Mouse (Mus musculus): Measurements from ENCODE around the gene Dvl1. TPM values are rescaled to one million over a fixed set of nuclear protein-coding genes. Genes with fewer than 3 reads are reported as not detected.

The Dvl1 gene
- polyA plus RNA-seq, 1 experiment, result 46.6 TPM

- Histone ChIP-seq H3K4me3 (ENCODE audit: insufficient read depth, poor library complexity, severe bottlenecking) (peak overlapping the region; percentile 85), H3K79me2 (ENCODE audit: control insufficient read depth, insufficient read depth) (peaks cover 73% of the 10 kb centered on the region), H3K36me3 (ENCODE audit: control insufficient read depth, insufficient read depth) (peaks cover 30% of the 10 kb centered on the region), H3K27me3 (ENCODE audit: control insufficient read depth, insufficient read depth, insufficient read length) (no peaks in the 10 kb centered on the region), H3ac (ENCODE audit: control insufficient read depth, insufficient read length, low read depth) (peak overlapping the region; percentile 25), H3K79me3 (ENCODE audit: low read depth) (peaks cover 45% of the 10 kb centered on the region)
- TF ChIP-seq CTCF (IDR thresholded peaks at IDR 0.05; ENCODE audit: control insufficient read depth, insufficient read depth, insufficient read length) (no peak), MYOG (IDR thresholded peaks at IDR 0.05; ENCODE audit: control insufficient read depth, extremely low read depth, insufficient read length) (no peak), USF1 (IDR thresholded peaks at IDR 0.05; ENCODE audit: low read depth) (no peak), MAX (IDR thresholded peaks at IDR 0.05) (no peak), CEBPB (IDR thresholded peaks at IDR 0.05; ENCODE audit: low read depth) (no peak), MYOD1 (IDR thresholded peaks at IDR 0.05; ENCODE audit: control insufficient read depth, insufficient read length, low read depth) (no peak), FOSL1 (IDR thresholded peaks at IDR 0.05; ENCODE audit: insufficient read depth, low read length, poor library complexity, severe bottlenecking) (no peak)
Measured at GRCm38 (mm10) chr4:155893212-155893690, 46.0 kb downstream of the Dvl1 start.

- Histone ChIP-seq H3K27me3 (ENCODE audit: control insufficient read depth, insufficient read depth, insufficient read length) (no peaks in the 10 kb centered on the region), H3ac (ENCODE audit: control insufficient read depth, insufficient read length, low read depth) (peak overlapping the region; percentile 55), H3K79me3 (ENCODE audit: low read depth) (peaks cover 45% of the 10 kb centered on the region), H3K36me3 (ENCODE audit: control insufficient read depth, insufficient read depth) (peaks cover 22% of the 10 kb centered on the region), H3K79me2 (ENCODE audit: control insufficient read depth, insufficient read depth) (peaks cover 70% of the 10 kb centered on the region), H3K4me3 (ENCODE audit: insufficient read depth, poor library complexity, severe bottlenecking) (peak overlapping the region; percentile 21)
- TF ChIP-seq MYOD1 (IDR thresholded peaks at IDR 0.05; ENCODE audit: control insufficient read depth, insufficient read length, low read depth), result peak; percentile 54
- no peak for TF ChIP-seq FOSL1 (IDR thresholded peaks at IDR 0.05; ENCODE audit: insufficient read depth, low read length, poor library complexity, severe bottlenecking)
- no peak for TF ChIP-seq CEBPB (IDR thresholded peaks at IDR 0.05; ENCODE audit: low read depth)
Measured at GRCm38 (mm10) chr4:155894311-155894881, 47.2 kb downstream of the Dvl1 start.

DNA sequence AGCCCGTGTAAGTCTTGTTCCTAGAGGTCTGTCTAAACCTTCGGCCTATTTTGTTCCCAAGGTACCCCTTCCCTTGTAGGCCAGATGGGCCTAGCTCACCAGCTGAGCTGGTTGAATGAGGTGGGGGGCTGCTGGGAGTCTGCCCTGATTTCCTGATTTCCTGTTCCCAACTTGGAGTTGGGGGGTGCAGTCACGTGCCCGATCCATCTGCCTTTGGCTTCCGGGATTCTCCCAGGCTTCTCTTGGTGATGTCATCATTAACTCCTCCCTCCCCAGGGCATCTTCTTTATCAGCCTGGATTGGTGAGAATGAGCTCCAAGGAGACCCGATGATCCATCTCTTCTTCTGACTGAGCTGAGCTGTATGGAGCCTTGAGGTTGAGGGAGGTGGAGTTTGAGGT lies 48.0 kb downstream of the Dvl1 start:
- peaks cover 61% of the 10 kb centered on the region for H3K79me2 ChIP-seq (ENCODE audit: control insufficient read depth, insufficient read depth)
- no peak overlapping the region for H3ac ChIP-seq (ENCODE audit: control insufficient read depth, insufficient read length, low read depth)
- H3K27me3 ChIP-seq (ENCODE audit: control insufficient read depth, insufficient read depth, insufficient read length), result no peaks in the 10 kb centered on the region
- peaks cover 45% of the 10 kb centered on the region for H3K79me3 ChIP-seq (ENCODE audit: low read depth)
- TF ChIP-seq MYOG (IDR thresholded peaks at IDR 0.05; ENCODE audit: control insufficient read depth, extremely low read depth, insufficient read length), result no peak
- peak; percentile 90 for TF ChIP-seq USF1 (IDR thresholded peaks at IDR 0.05; ENCODE audit: low read depth)
- no peak for TF ChIP-seq MAX (IDR thresholded peaks at IDR 0.05)
- H3K4me3 ChIP-seq (ENCODE audit: insufficient read depth, poor library complexity, severe bottlenecking), result no peak overlapping the region
- H3K36me3 ChIP-seq (ENCODE audit: control insufficient read depth, insufficient read depth), result peaks cover 21% of the 10 kb centered on the region

DNA sequence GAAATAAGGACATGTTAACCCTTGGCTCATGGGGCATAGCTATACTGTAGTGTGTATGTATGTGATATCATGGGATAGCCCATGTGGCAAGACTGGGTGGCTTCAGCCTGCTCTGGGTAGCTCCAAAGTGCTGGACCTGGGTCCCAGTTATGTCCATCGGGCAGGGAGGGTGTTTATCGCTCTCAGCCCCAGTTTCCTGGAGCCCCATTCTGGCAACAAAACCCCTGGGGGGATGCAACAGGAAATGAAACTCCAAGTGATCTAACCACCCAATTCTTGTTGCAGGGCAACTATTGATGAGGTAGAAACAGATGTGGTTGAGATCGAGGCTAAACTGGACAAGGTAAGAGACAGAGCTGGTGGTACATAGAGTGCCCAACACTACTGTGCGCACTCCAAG lies 48.6 kb downstream of the Dvl1 start:
- Histone ChIP-seq H3ac (ENCODE audit: control insufficient read depth, insufficient read length, low read depth) (no peak overlapping the region), H3K79me2 (ENCODE audit: control insufficient read depth, insufficient read depth) (peaks cover 55% of the 10 kb centered on the region), H3K27me3 (ENCODE audit: control insufficient read depth, insufficient read depth, insufficient read length) (no peaks in the 10 kb centered on the region), H3K4me3 (ENCODE audit: insufficient read depth, poor library complexity, severe bottlenecking) (no peak overlapping the region), H3K79me3 (ENCODE audit: low read depth) (peaks cover 41% of the 10 kb centered on the region), H3K36me3 (ENCODE audit: control insufficient read depth, insufficient read depth) (peaks cover 21% of the 10 kb centered on the region)
- TF ChIP-seq CEBPB (IDR thresholded peaks at IDR 0.05; ENCODE audit: low read depth) (no peak), MYOD1 (IDR thresholded peaks at IDR 0.05; ENCODE audit: control insufficient read depth, insufficient read length, low read depth) (no peak), MYOG (IDR thresholded peaks at IDR 0.05; ENCODE audit: control insufficient read depth, extremely low read depth, insufficient read length) (no peak), USF1 (IDR thresholded peaks at IDR 0.05; ENCODE audit: low read depth) (no peak), CTCF (IDR thresholded peaks at IDR 0.05; ENCODE audit: control insufficient read depth, insufficient read depth, insufficient read length) (no peak), MAX (IDR thresholded peaks at IDR 0.05) (no peak), FOSL1 (IDR thresholded peaks at IDR 0.05; ENCODE audit: insufficient read depth, low read length, poor library complexity, severe bottlenecking) (no peak)

- peaks cover 49% of the 10 kb centered on the region for H3K79me2 ChIP-seq (ENCODE audit: control insufficient read depth, insufficient read depth)
- no peak overlapping the region for H3ac ChIP-seq (ENCODE audit: control insufficient read depth, insufficient read length, low read depth)
- H3K36me3 ChIP-seq (ENCODE audit: control insufficient read depth, insufficient read depth), result peaks cover 27% of the 10 kb centered on the region
- TF ChIP-seq USF1 (IDR thresholded peaks at IDR 0.05; ENCODE audit: low read depth) (no peak), MAX (IDR thresholded peaks at IDR 0.05) (no peak), FOSL1 (IDR thresholded peaks at IDR 0.05; ENCODE audit: insufficient read depth, low read length, poor library complexity, severe bottlenecking) (no peak), MYOD1 (IDR thresholded peaks at IDR 0.05; ENCODE audit: control insufficient read depth, insufficient read length, low read depth) (no peak), CTCF (IDR thresholded peaks at IDR 0.05; ENCODE audit: control insufficient read depth, insufficient read depth, insufficient read length) (no peak), CEBPB (IDR thresholded peaks at IDR 0.05; ENCODE audit: low read depth) (no peak), MYOG (IDR thresholded peaks at IDR 0.05; ENCODE audit: control insufficient read depth, extremely low read depth, insufficient read length) (no peak)
- no peaks in the 10 kb centered on the region for H3K27me3 ChIP-seq (ENCODE audit: control insufficient read depth, insufficient read depth, insufficient read length)
- H3K4me3 ChIP-seq (ENCODE audit: insufficient read depth, poor library complexity, severe bottlenecking), result no peak overlapping the region
- H3K79me3 ChIP-seq (ENCODE audit: low read depth), result peaks cover 39% of the 10 kb centered on the region
Measured at GRCm38 (mm10) chr4:155896461-155896860, 49.3 kb downstream of the Dvl1 start.

GRCm38 (mm10) chr4:155898318-155898717 lies 51.1 kb downstream of the Dvl1 start:
- H3K79me3 ChIP-seq (ENCODE audit: low read depth), result peaks cover 30% of the 10 kb centered on the region
- peaks cover 43% of the 10 kb centered on the region for H3K36me3 ChIP-seq (ENCODE audit: control insufficient read depth, insufficient read depth)
- no peak overlapping the region for H3K4me3 ChIP-seq (ENCODE audit: insufficient read depth, poor library complexity, severe bottlenecking)
- no peak overlapping the region for H3ac ChIP-seq (ENCODE audit: control insufficient read depth, insufficient read length, low read depth)
- H3K79me2 ChIP-seq (ENCODE audit: control insufficient read depth, insufficient read depth), result peaks cover 36% of the 10 kb centered on the region
- TF ChIP-seq MYOG (IDR thresholded peaks at IDR 0.05; ENCODE audit: control insufficient read depth, extremely low read depth, insufficient read length), result no peak
- H3K27me3 ChIP-seq (ENCODE audit: control insufficient read depth, insufficient read depth, insufficient read length), result no peaks in the 10 kb centered on the region
